Mouse (Mus musculus) kidney, adult 2 months (tissue): ENCODE data around the gene Kbtbd12. TPM values are rescaled to one million over a fixed set of nuclear protein-coding genes. Genes with fewer than 3 reads are reported as not detected.

ENCODE experiments used
- DNase-seq: peaks from one replicate; pipeline ENCODE4 v3.0.0; 2021
- H3K27ac ChIP-seq: fragments of 200-500 bp; 2 replicates; pipeline ENCODE4 v1.5.1; 2012; ENCODE audit warnings: low read depth, low read length, control low read depth, inconsistent platforms; ENCODE audit not compliant: insufficient read depth
- H3K27me3 ChIP-seq: fragments of 200-500 bp; replicated peaks from 2 replicates; pipeline ENCODE4 v1.6.1; 2012; ENCODE audit warnings: mild to moderate bottlenecking, moderate library complexity, low read length, inconsistent platforms; ENCODE audit not compliant: control insufficient read depth, insufficient read depth
- H3K36me3 ChIP-seq: fragments of 200-500 bp; 2 replicates; pipeline ENCODE4 v1.6.1; 2012; ENCODE audit warnings: mild to moderate bottlenecking, moderate library complexity, low read length, inconsistent platforms; ENCODE audit not compliant: control insufficient read depth, insufficient read depth
- H3K4me1 ChIP-seq: fragments of 200-500 bp; 2 replicates; pipeline ENCODE4 v1.6.1; 2011; ENCODE audit warnings: low read length; ENCODE audit not compliant: control insufficient read depth, insufficient read depth
- H3K4me3 ChIP-seq: fragments of 200-500 bp; 2 replicates; pipeline ENCODE4 v1.5.1; 2011; ENCODE audit warnings: mild to moderate bottlenecking, low read depth, low read length, control low read depth; ENCODE audit not compliant: insufficient read depth
- CTCF ChIP-seq: fragments of 200-500 bp; conservative IDR thresholded peaks from 2 replicates; pipeline ENCODE4 v1.5.1; 2011; ENCODE audit warnings: low read depth, mild to moderate bottlenecking, control low read depth, low read length, moderate library complexity, mixed read lengths; ENCODE audit not compliant: insufficient read depth, insufficient read length
- POLR2A ChIP-seq: fragments of 200-500 bp; IDR thresholded peaks from one replicate; pipeline ENCODE4 v1.6.1; 2011; ENCODE audit warnings: low read depth, low read length, control low read depth
- WGBS: fragments of 180-500 bp; shearing (Covaris S2); methylation state at CpG from one replicate; pipeline ENCODE4 v1.1.7; 2018; 5-methylcytosine and 5-hydroxymethylcytosine counted together
- polyA plus RNA-seq: library from polyadenylated mRNA; depleted of rRNA; stranded (reverse); fragments of >200 nt; gene quantifications from 2 replicates; pipeline ENCODE4 v1.2.3, GENCODE M21; 2012

Kbtbd12 gene
- polyA plus RNA-seq, 1 experiment, result 0.44 TPM

GRCm38 (mm10) chr6:88605235-88605634 lies 32.5 kb downstream of the Kbtbd12 start:
- no peaks in the 10 kb centered on the region for H3K27me3 ChIP-seq
- H3K4me3 ChIP-seq, result no peak overlapping the region
- no peak overlapping the region for H3K27ac ChIP-seq
- TF ChIP-seq POLR2A (no peak), CTCF (no peak)
- DNase-seq, result no peak
- no peaks in the 10 kb centered on the region for H3K4me1 ChIP-seq
- H3K36me3 ChIP-seq, result no peaks in the 10 kb centered on the region
- WGBS, result 94% methylated on average over 2 of the region's 2 CpGs

GRCm38 (mm10) chr6:88596108-88596507 lies 41.6 kb downstream of the Kbtbd12 start:
- H3K27me3 ChIP-seq, result no peaks in the 10 kb centered on the region
- H3K4me1 ChIP-seq, result no peaks in the 10 kb centered on the region
- no peak for DNase-seq
- no peak for TF ChIP-seq POLR2A
- TF ChIP-seq CTCF, result no peak
- H3K4me3 ChIP-seq, result no peak overlapping the region
- no peaks in the 10 kb centered on the region for H3K36me3 ChIP-seq
- H3K27ac ChIP-seq, result no peak overlapping the region
- WGBS, result 88% methylated on average over 2 of the region's 2 CpGs

GRCm38 (mm10) chr6:88592367-88592766 lies 45.4 kb downstream of the Kbtbd12 start:
- no peak overlapping the region for H3K4me3 ChIP-seq
- no peaks in the 10 kb centered on the region for H3K4me1 ChIP-seq
- no peaks in the 10 kb centered on the region for H3K36me3 ChIP-seq
- no peaks in the 10 kb centered on the region for H3K27me3 ChIP-seq
- 93% methylated on average over 6 of the region's 6 CpGs for WGBS
- DNase-seq, result no peak
- TF ChIP-seq CTCF, result no peak
- no peak overlapping the region for H3K27ac ChIP-seq

- no peaks in the 10 kb centered on the region for H3K36me3 ChIP-seq
- no peak for DNase-seq
- no peak overlapping the region for H3K27ac ChIP-seq
- no peaks in the 10 kb centered on the region for H3K4me1 ChIP-seq
- no peak for TF ChIP-seq POLR2A
- TF ChIP-seq CTCF, result no peak
- H3K4me3 ChIP-seq, result no peak overlapping the region
- H3K27me3 ChIP-seq, result no peaks in the 10 kb centered on the region
- WGBS, result 85% methylated on average over 4 of the region's 4 CpGs
Observed at GRCm38 (mm10) chr6:88590231-88590630, 47.5 kb downstream of the Kbtbd12 start.

- Histone ChIP-seq H3K27ac (no peak overlapping the region), H3K4me1 (no peaks in the 10 kb centered on the region), H3K36me3 (no peaks in the 10 kb centered on the region), H3K4me3 (no peak overlapping the region), H3K27me3 (no peaks in the 10 kb centered on the region)
- peak; percentile 55 for DNase-seq
- TF ChIP-seq CTCF (peak; percentile 81), POLR2A (no peak)
- WGBS, result 8% methylated on average over 5 of the region's 5 CpGs
Observed at GRCm38 (mm10) chr6:88589517-88589916, 48.2 kb downstream of the Kbtbd12 start.

GRCm38 (mm10) chr6:88588581-88589256 lies 49.0 kb downstream of the Kbtbd12 start:
- TF ChIP-seq POLR2A (no peak), CTCF (no peak)
- Histone ChIP-seq H3K4me3 (no peak overlapping the region), H3K27ac (no peak overlapping the region), H3K36me3 (no peaks in the 10 kb centered on the region), H3K4me1 (no peaks in the 10 kb centered on the region), H3K27me3 (no peaks in the 10 kb centered on the region)
- WGBS, result 78% methylated on average over 7 of the region's 7 CpGs
- no peak for DNase-seq

- Histone ChIP-seq H3K27ac (no peak overlapping the region), H3K36me3 (no peaks in the 10 kb centered on the region), H3K27me3 (no peaks in the 10 kb centered on the region), H3K4me1 (no peaks in the 10 kb centered on the region), H3K4me3 (no peak overlapping the region)
- DNase-seq, result no peak
- no peak for TF ChIP-seq POLR2A
- 77% methylated on average over 3 of the region's 3 CpGs for WGBS
Observed at GRCm38 (mm10) chr6:88587091-88587490, 50.7 kb downstream of the Kbtbd12 start.
